Mouse (Mus musculus): ENCODE measurements at regions not wholly inside any gene's neighbourhood (a gene's known extent, or its start where the extent isn't known, plus 50 kb on each side); places are given as distances from the start of the nearest gene placed in this dataset.

DNA sequence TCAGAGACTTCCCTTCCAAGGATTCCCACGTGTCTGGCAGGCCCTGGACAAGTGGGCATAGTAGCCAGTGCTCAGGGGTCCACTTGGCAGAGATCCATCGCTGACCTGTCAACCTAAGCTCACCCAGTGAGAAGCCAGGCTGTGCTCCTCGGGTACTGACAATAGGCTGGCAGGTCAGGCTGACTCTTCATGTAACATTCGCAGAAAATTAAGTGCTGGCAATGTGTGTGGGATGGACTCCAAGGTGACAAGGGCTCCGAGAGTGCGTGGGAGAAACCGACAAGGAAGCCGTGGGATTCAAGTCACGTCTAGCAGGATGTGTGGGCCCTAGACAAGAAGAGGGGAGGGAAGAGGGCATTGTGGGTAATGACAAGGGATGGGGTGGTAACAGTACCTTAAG lies 564.6 kb upstream of the Adam5 start:
- ATAC-seq (replicated peaks; ENCODE audit: low FRiP score, low TSS enrichment, low read depth) = no peak
- WGBS = 63% methylated on average over 9 of the region's 9 CpGs
- Histone ChIP-seq H3K4me3 (ENCODE audit: low read depth, low read length) (no peak overlapping the region), H3K9me3 (ENCODE audit: control insufficient read depth, low read length) (no peaks in the 10 kb centered on the region), H3K36me3 (ENCODE audit: control insufficient read depth, insufficient read depth, low read length) (no peaks in the 10 kb centered on the region), H3K27me3 (replicated peaks; ENCODE audit: control insufficient read depth, insufficient read depth, low read length) (no peaks in the 10 kb centered on the region), H3K4me2 (ENCODE audit: low read length) (no peak overlapping the region), H3K27ac (ENCODE audit: low read depth) (no peak overlapping the region), H3K4me1 (replicated peaks; ENCODE audit: control insufficient read depth, insufficient read depth, low read length) (no peaks in the 10 kb centered on the region), H3K9ac (ENCODE audit: low read length) (no peak overlapping the region)
- no peak for DNase-seq (ENCODE audit: low spot score)

DNA sequence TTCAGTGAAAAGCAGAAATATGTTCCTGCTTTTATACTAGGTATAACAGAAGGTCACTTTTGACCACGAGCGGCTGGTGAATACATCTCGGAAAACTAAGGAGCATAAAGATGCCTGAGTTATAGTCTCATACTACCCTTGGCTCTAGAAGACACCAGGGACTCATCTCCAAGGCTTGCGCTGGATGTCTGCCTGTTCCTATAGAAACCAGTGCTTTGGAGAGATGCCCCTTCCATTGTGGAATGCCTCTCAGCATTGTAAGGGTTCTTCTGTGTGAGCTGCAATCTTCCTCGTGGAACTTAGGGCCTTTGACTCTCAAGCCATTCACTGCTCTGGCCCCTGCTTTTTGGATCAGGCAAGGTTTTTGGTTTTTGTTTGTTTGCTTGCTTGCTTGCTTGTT lies 561.0 kb upstream of the Adam5 start:
- DNase-seq (ENCODE audit: low spot score) = no peak
- no peak overlapping the region for H3K4me2 ChIP-seq (ENCODE audit: low read length)
- no peaks in the 10 kb centered on the region for H3K36me3 ChIP-seq (ENCODE audit: control insufficient read depth, insufficient read depth, low read length)
- H3K4me3 ChIP-seq (ENCODE audit: low read depth, low read length) = no peak overlapping the region
- 87% methylated on average over 5 of the region's 5 CpGs for WGBS
- H3K4me1 ChIP-seq (replicated peaks; ENCODE audit: control insufficient read depth, insufficient read depth, low read length) = no peaks in the 10 kb centered on the region
- H3K27me3 ChIP-seq (replicated peaks; ENCODE audit: control insufficient read depth, insufficient read depth, low read length) = no peaks in the 10 kb centered on the region
- no peak overlapping the region for H3K27ac ChIP-seq (ENCODE audit: low read depth)
- H3K9me3 ChIP-seq (ENCODE audit: control insufficient read depth, low read length) = no peaks in the 10 kb centered on the region
- H3K9ac ChIP-seq (ENCODE audit: low read length) = no peak overlapping the region
- ATAC-seq (replicated peaks; ENCODE audit: low FRiP score, low TSS enrichment, low read depth) = no peak

- DNase-seq (ENCODE audit: low spot score) (no peak), ATAC-seq (replicated peaks; ENCODE audit: low FRiP score, low TSS enrichment, low read depth) (no peak)
- no peak overlapping the region for H3K4me3 ChIP-seq (ENCODE audit: low read depth, low read length)
- no peaks in the 10 kb centered on the region for H3K36me3 ChIP-seq (ENCODE audit: control insufficient read depth, insufficient read depth, low read length)
- H3K27ac ChIP-seq (ENCODE audit: low read depth) = no peak overlapping the region
- H3K9ac ChIP-seq (ENCODE audit: low read length) = no peak overlapping the region
- no peak overlapping the region for H3K4me2 ChIP-seq (ENCODE audit: low read length)
- 75% methylated on average over 2 of the region's 2 CpGs for WGBS
- no peaks in the 10 kb centered on the region for H3K9me3 ChIP-seq (ENCODE audit: control insufficient read depth, low read length)
- H3K27me3 ChIP-seq (replicated peaks; ENCODE audit: control insufficient read depth, insufficient read depth, low read length) = no peaks in the 10 kb centered on the region
- no peaks in the 10 kb centered on the region for H3K4me1 ChIP-seq (replicated peaks; ENCODE audit: control insufficient read depth, insufficient read depth, low read length)
Measured at GRCm38 (mm10) chr8:25384591-25384990, 560.4 kb upstream of the Adam5 start.

DNA sequence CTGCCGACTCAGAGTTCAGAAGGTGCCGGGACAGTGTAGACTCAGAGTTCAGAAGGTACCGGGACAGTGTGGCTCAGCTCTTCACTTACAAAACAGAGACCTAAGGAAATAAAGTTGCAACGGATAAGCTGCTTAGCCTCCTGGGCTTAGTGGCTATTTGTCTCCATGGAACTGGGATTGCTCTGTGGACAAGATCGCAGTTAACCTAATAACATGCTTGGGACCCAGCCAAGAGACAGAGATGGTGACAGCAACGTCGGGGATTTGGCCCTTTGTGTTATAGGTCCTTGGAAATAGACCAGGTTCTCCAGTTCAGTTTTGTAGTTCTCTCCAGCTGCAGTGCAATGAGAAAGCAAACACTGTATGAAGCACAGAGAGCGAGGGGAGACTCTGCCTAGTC lies 549.1 kb upstream of the Adam5 start:
- H3K27me3 ChIP-seq (replicated peaks; ENCODE audit: control insufficient read depth, insufficient read depth, low read length) = no peaks in the 10 kb centered on the region
- no peak overlapping the region for H3K4me3 ChIP-seq (ENCODE audit: low read depth, low read length)
- DNase-seq (ENCODE audit: low spot score) = no peak
- no peak overlapping the region for H3K27ac ChIP-seq (ENCODE audit: low read depth)
- no peak overlapping the region for H3K4me2 ChIP-seq (ENCODE audit: low read length)
- H3K9me3 ChIP-seq (ENCODE audit: control insufficient read depth, low read length) = no peaks in the 10 kb centered on the region
- H3K9ac ChIP-seq (ENCODE audit: low read length) = no peak overlapping the region
- ATAC-seq (replicated peaks; ENCODE audit: low FRiP score, low TSS enrichment, low read depth) = no peak
- WGBS = 64% methylated on average over 8 of the region's 8 CpGs
- H3K36me3 ChIP-seq (ENCODE audit: control insufficient read depth, insufficient read depth, low read length) = no peaks in the 10 kb centered on the region
- no peaks in the 10 kb centered on the region; the same call in 1 of the 2 replicates for H3K4me1 ChIP-seq (replicated peaks; ENCODE audit: control insufficient read depth, insufficient read depth, low read length)

GRCm38 (mm10) chr8:25370947-25371346 lies 546.8 kb upstream of the Adam5 start:
- no peak for DNase-seq (ENCODE audit: low spot score)
- WGBS = 42% methylated on average over 9 of the region's 11 CpGs
- no peaks in the 10 kb centered on the region for H3K27me3 ChIP-seq (replicated peaks; ENCODE audit: control insufficient read depth, insufficient read depth, low read length)
- H3K4me3 ChIP-seq (ENCODE audit: low read depth, low read length) = no peak overlapping the region
- no peak overlapping the region for H3K4me2 ChIP-seq (ENCODE audit: low read length)
- H3K27ac ChIP-seq (ENCODE audit: low read depth) = no peak overlapping the region
- no peak for ATAC-seq (replicated peaks; ENCODE audit: low FRiP score, low TSS enrichment, low read depth)
- no peaks in the 10 kb centered on the region; the same call in 1 of the 2 replicates for H3K4me1 ChIP-seq (replicated peaks; ENCODE audit: control insufficient read depth, insufficient read depth, low read length)
- no peaks in the 10 kb centered on the region for H3K36me3 ChIP-seq (ENCODE audit: control insufficient read depth, insufficient read depth, low read length)
- H3K9me3 ChIP-seq (ENCODE audit: control insufficient read depth, low read length) = no peaks in the 10 kb centered on the region
- no peak overlapping the region for H3K9ac ChIP-seq (ENCODE audit: low read length)

- DNase-seq (ENCODE audit: low spot score) (no peak), ATAC-seq (replicated peaks; ENCODE audit: low FRiP score, low TSS enrichment, low read depth) (no peak)
- Histone ChIP-seq H3K27me3 (replicated peaks; ENCODE audit: control insufficient read depth, insufficient read depth, low read length) (no peaks in the 10 kb centered on the region), H3K27ac (ENCODE audit: low read depth) (no peak overlapping the region), H3K4me2 (ENCODE audit: low read length) (no peak overlapping the region), H3K9me3 (ENCODE audit: control insufficient read depth, low read length) (no peaks in the 10 kb centered on the region), H3K36me3 (ENCODE audit: control insufficient read depth, insufficient read depth, low read length) (no peaks in the 10 kb centered on the region), H3K4me3 (ENCODE audit: low read depth, low read length) (no peak overlapping the region), H3K4me1 (replicated peaks; ENCODE audit: control insufficient read depth, insufficient read depth, low read length) (no peaks in the 10 kb centered on the region; the same call in 1 of the 2 replicates), H3K9ac (ENCODE audit: low read length) (no peak overlapping the region)
- WGBS = 82% methylated on average over 2 of the region's 2 CpGs
Measured at GRCm38 (mm10) chr8:25369331-25369730, 545.2 kb upstream of the Adam5 start.

GRCm38 (mm10) chr8:25368561-25369091 lies 544.5 kb upstream of the Adam5 start:
- H3K27ac ChIP-seq (ENCODE audit: low read depth) = no peak overlapping the region
- ATAC-seq (replicated peaks; ENCODE audit: low FRiP score, low TSS enrichment, low read depth) = no peak
- no peak for DNase-seq (ENCODE audit: low spot score)
- no peak overlapping the region for H3K9ac ChIP-seq (ENCODE audit: low read length)
- H3K4me1 ChIP-seq (replicated peaks; ENCODE audit: control insufficient read depth, insufficient read depth, low read length) = no peaks in the 10 kb centered on the region; the same call in 1 of the 2 replicates
- no peaks in the 10 kb centered on the region for H3K27me3 ChIP-seq (replicated peaks; ENCODE audit: control insufficient read depth, insufficient read depth, low read length)
- 18% methylated on average over 11 of the region's 11 CpGs for WGBS
- H3K36me3 ChIP-seq (ENCODE audit: control insufficient read depth, insufficient read depth, low read length) = no peaks in the 10 kb centered on the region
- H3K4me2 ChIP-seq (ENCODE audit: low read length) = no peak overlapping the region
- H3K9me3 ChIP-seq (ENCODE audit: control insufficient read depth, low read length) = no peaks in the 10 kb centered on the region
- no peak overlapping the region for H3K4me3 ChIP-seq (ENCODE audit: low read depth, low read length)

- no peak overlapping the region for H3K9ac ChIP-seq (ENCODE audit: low read length)
- DNase-seq (ENCODE audit: low spot score) (no peak), ATAC-seq (replicated peaks; ENCODE audit: low FRiP score, low TSS enrichment, low read depth) (no peak)
- H3K27me3 ChIP-seq (replicated peaks; ENCODE audit: control insufficient read depth, insufficient read depth, low read length) = no peaks in the 10 kb centered on the region
- H3K4me2 ChIP-seq (ENCODE audit: low read length) = no peak overlapping the region
- no peak overlapping the region for H3K27ac ChIP-seq (ENCODE audit: low read depth)
- WGBS = 57% methylated on average over 15 of the region's 15 CpGs
- no peaks in the 10 kb centered on the region; the same call in 1 of the 2 replicates for H3K4me1 ChIP-seq (replicated peaks; ENCODE audit: control insufficient read depth, insufficient read depth, low read length)
- no peak overlapping the region for H3K4me3 ChIP-seq (ENCODE audit: low read depth, low read length)
- no peaks in the 10 kb centered on the region for H3K36me3 ChIP-seq (ENCODE audit: control insufficient read depth, insufficient read depth, low read length)
- H3K9me3 ChIP-seq (ENCODE audit: control insufficient read depth, low read length) = no peaks in the 10 kb centered on the region
Measured at GRCm38 (mm10) chr8:25367806-25368549, 543.8 kb upstream of the Adam5 start.

- no peak overlapping the region for H3K9ac ChIP-seq (ENCODE audit: low read length)
- no peak overlapping the region for H3K4me2 ChIP-seq (ENCODE audit: low read length)
- no peak overlapping the region for H3K27ac ChIP-seq (ENCODE audit: low read depth)
Measured at GRCm38 (mm10) chr8:25366181-25366580, 542.0 kb upstream of the Adam5 start.

More at GRCm38 (mm10) chr8:25366181-25366580, 542.0 kb upstream of the Adam5 start:
- Histone ChIP-seq H3K9me3 (ENCODE audit: control insufficient read depth, low read length) (no peaks in the 10 kb centered on the region), H3K27me3 (replicated peaks; ENCODE audit: control insufficient read depth, insufficient read depth, low read length) (no peaks in the 10 kb centered on the region), H3K4me3 (ENCODE audit: low read depth, low read length) (no peak overlapping the region), H3K36me3 (ENCODE audit: control insufficient read depth, insufficient read depth, low read length) (no peaks in the 10 kb centered on the region), H3K4me1 (replicated peaks; ENCODE audit: control insufficient read depth, insufficient read depth, low read length) (no peaks in the 10 kb centered on the region; the same call in 1 of the 2 replicates)
- ATAC-seq (replicated peaks; ENCODE audit: low FRiP score, low TSS enrichment, low read depth) (no peak), DNase-seq (ENCODE audit: low spot score) (no peak)
- 58% methylated on average over 3 of the region's 3 CpGs for WGBS

Measured in intestine, embryonic 14.5 days (tissue).